Mouse (Mus musculus): ENCODE data around the gene Apon. TPM values are rescaled to one million over a fixed set of nuclear protein-coding genes. Genes with fewer than 3 reads are reported as not detected.

Apon gene
- polyA plus RNA-seq, 1 experiment from 2014 or later = 42.4 TPM

DNA sequence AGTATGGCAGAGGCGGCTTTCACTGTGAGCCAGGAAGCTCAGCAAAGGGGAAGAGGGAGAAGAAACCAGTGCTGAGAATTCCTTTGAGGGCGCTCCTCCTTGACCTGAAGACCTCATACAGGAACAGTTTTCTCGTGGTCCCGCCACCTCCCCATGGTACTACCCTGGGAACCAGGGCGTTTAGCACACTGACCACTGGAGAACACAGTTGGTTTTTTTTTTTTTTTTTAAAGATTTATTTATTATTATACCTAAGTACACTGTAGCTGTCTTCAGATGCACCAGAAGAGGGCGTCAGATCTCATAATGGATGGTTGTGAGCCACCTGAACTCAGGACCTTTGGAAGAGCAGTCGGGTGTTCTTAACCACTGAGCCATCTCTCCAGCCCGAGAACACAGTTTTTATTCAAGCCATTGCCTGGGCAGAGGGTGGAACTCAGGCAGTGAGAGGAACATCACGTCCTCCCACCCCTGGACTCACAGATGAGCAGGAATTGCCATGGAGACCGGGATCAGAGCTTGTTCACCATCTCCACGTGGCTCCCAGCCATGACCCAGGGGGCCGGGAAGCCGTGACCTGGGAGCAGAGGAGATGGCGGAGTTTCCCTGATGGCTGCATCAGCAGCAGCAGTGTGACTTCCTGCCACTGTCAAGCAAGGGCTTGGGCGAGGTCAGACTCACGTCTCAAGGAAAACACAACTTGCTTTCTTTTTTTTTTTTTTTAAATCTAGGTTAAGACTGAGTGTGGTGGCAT lies 32.2 kb upstream of the Apon start:
- no peak for TF ChIP-seq EP300 (IDR thresholded peaks at IDR 0.05; ENCODE audit: low read depth)
- TF ChIP-seq CTCF (IDR thresholded peaks at IDR 0.05; ENCODE audit: low read depth) = no peak
- Histone ChIP-seq H3K4me3 (ENCODE audit: low read depth, low read length) (no peak overlapping the region), H3K27me3 (ENCODE audit: insufficient read depth, low read length) (no peaks in the 10 kb centered on the region), H3K36me3 (replicated peaks; ENCODE audit: insufficient read depth, low read length) (no peaks in the 10 kb centered on the region), H3K4me1 (ENCODE audit: insufficient read depth) (peaks cover 6% of the 10 kb centered on the region), H3K4me2 (ENCODE audit: low read depth, low read length) (no peak overlapping the region), H3K9me3 (ENCODE audit: low read length) (no peaks in the 10 kb centered on the region), H3K27ac (ENCODE audit: low read depth) (no peak overlapping the region), H3K9ac (replicated peaks) (no peak overlapping the region)
- ATAC-seq (no peak), DNase-seq (no peak)
- 55% methylated on average over 16 of the region's 16 CpGs for WGBS (ENCODE audit: insufficient replicate concordance)

GRCm38 (mm10) chr10:128225064-128225463 lies 28.8 kb upstream of the Apon start:
- Histone ChIP-seq H3K4me2 (ENCODE audit: low read depth, low read length) (no peak overlapping the region), H3K36me3 (replicated peaks; ENCODE audit: insufficient read depth, low read length) (no peaks in the 10 kb centered on the region), H3K27ac (ENCODE audit: low read depth) (no peak overlapping the region), H3K9ac (replicated peaks) (no peak overlapping the region), H3K4me1 (ENCODE audit: insufficient read depth) (peaks cover 2% of the 10 kb centered on the region; the same call in 1 of the 2 replicates), H3K9me3 (ENCODE audit: low read length) (no peaks in the 10 kb centered on the region), H3K4me3 (ENCODE audit: low read depth, low read length) (no peak overlapping the region), H3K27me3 (ENCODE audit: insufficient read depth, low read length) (no peaks in the 10 kb centered on the region)
- ATAC-seq = no peak
- TF ChIP-seq CTCF (IDR thresholded peaks at IDR 0.05; ENCODE audit: low read depth) (no peak), EP300 (IDR thresholded peaks at IDR 0.05; ENCODE audit: low read depth) (no peak)
- DNase-seq = no peak
- WGBS (ENCODE audit: insufficient replicate concordance) = 63% methylated on average over 5 of the region's 5 CpGs

GRCm38 (mm10) chr10:128225538-128225937 lies 28.4 kb upstream of the Apon start, which contains the start of gene Mip:
Gene Mip, plus strand, starts transcription at chr10:128225838.
- H3K27me3 ChIP-seq (ENCODE audit: insufficient read depth, low read length) = no peaks in the 10 kb centered on the region
- TF ChIP-seq CTCF (IDR thresholded peaks at IDR 0.05; ENCODE audit: low read depth) (no peak), EP300 (IDR thresholded peaks at IDR 0.05; ENCODE audit: low read depth) (no peak)
- H3K9ac ChIP-seq (replicated peaks) = no peak within 1 kb of the TSS
- no peak within 1 kb of the TSS for H3K4me2 ChIP-seq (ENCODE audit: low read depth, low read length)
- ATAC-seq (no peak), DNase-seq (no peak)
- no peaks in the 10 kb centered on the region for H3K9me3 ChIP-seq (ENCODE audit: low read length)
- H3K4me1 ChIP-seq (ENCODE audit: insufficient read depth) = peaks cover 3% of the 10 kb centered on the region
- H3K27ac ChIP-seq (ENCODE audit: low read depth) = no peak within 1 kb of the TSS
- H3K4me3 ChIP-seq (ENCODE audit: low read depth, low read length) = no peak within 1 kb of the TSS
- 63% methylated on average over 4 of the region's 4 CpGs for WGBS (ENCODE audit: insufficient replicate concordance)
- H3K36me3 ChIP-seq (replicated peaks; ENCODE audit: insufficient read depth, low read length) = no peaks in the 10 kb centered on the region

DNA sequence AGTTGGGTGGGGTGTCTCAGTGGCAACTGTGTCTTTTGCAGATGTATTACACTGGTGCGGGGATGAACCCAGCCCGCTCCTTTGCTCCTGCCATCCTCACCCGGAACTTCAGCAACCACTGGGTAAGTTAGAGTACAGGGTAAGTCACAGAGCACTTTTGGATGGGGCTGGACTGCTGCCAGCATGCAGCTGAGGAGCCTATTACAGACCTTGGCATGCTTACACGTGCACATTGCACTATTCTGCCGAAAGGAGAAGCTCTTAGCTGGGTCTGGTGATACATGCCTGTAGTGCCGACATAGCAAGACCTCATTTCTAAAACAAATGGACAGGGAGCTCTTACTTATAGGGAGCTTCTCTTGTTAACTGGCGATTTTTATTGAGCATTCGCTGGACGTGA lies 26.3 kb upstream of the Apon start:
- TF ChIP-seq EP300 (IDR thresholded peaks at IDR 0.05; ENCODE audit: low read depth) = no peak
- no peak for TF ChIP-seq CTCF (IDR thresholded peaks at IDR 0.05; ENCODE audit: low read depth)
- no peak overlapping the region for H3K27ac ChIP-seq (ENCODE audit: low read depth)
- no peak overlapping the region for H3K4me3 ChIP-seq (ENCODE audit: low read depth, low read length)
- H3K9ac ChIP-seq (replicated peaks) = no peak overlapping the region
- no peaks in the 10 kb centered on the region for H3K9me3 ChIP-seq (ENCODE audit: low read length)
- no peak overlapping the region for H3K4me2 ChIP-seq (ENCODE audit: low read depth, low read length)
- ATAC-seq = no peak
- no peaks in the 10 kb centered on the region for H3K27me3 ChIP-seq (ENCODE audit: insufficient read depth, low read length)
- WGBS (ENCODE audit: insufficient replicate concordance) = 72% methylated on average over 9 of the region's 9 CpGs
- DNase-seq = no peak
- H3K4me1 ChIP-seq (ENCODE audit: insufficient read depth) = peaks cover 12% of the 10 kb centered on the region
- no peaks in the 10 kb centered on the region for H3K36me3 ChIP-seq (replicated peaks; ENCODE audit: insufficient read depth, low read length)

DNA sequence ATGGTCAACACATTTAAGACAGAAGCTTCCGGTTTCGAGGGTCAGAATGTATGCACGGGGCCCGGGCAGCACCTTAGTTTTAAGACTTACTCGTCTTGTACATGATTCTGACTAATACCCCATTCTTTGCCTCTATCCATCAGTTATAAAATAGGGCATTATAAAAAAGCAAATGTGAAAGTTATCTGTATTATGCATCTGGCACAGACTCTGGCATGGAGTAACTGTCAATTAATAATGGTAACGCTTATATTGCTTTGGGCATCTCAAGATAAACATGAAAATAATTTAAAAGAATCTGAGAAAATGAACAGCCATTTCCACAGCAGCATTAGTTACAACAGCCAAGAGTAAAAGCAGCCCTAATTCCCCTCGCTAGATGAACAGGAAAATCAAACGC lies 25.9 kb upstream of the Apon start:
- H3K4me3 ChIP-seq (ENCODE audit: low read depth, low read length) = no peak overlapping the region
- no peak for ATAC-seq
- no peaks in the 10 kb centered on the region for H3K9me3 ChIP-seq (ENCODE audit: low read length)
- no peaks in the 10 kb centered on the region for H3K36me3 ChIP-seq (replicated peaks; ENCODE audit: insufficient read depth, low read length)
- WGBS (ENCODE audit: insufficient replicate concordance) = 83% methylated on average over 8 of the region's 8 CpGs
- no peak overlapping the region for H3K9ac ChIP-seq (replicated peaks)
- no peak for DNase-seq
- TF ChIP-seq CTCF (IDR thresholded peaks at IDR 0.05; ENCODE audit: low read depth) (no peak), EP300 (IDR thresholded peaks at IDR 0.05; ENCODE audit: low read depth) (peak; percentile 71)
- H3K4me1 ChIP-seq (ENCODE audit: insufficient read depth) = peaks cover 12% of the 10 kb centered on the region
- H3K4me2 ChIP-seq (ENCODE audit: low read depth, low read length) = no peak overlapping the region
- H3K27me3 ChIP-seq (ENCODE audit: insufficient read depth, low read length) = no peaks in the 10 kb centered on the region
- no peak overlapping the region for H3K27ac ChIP-seq (ENCODE audit: low read depth)

DNA sequence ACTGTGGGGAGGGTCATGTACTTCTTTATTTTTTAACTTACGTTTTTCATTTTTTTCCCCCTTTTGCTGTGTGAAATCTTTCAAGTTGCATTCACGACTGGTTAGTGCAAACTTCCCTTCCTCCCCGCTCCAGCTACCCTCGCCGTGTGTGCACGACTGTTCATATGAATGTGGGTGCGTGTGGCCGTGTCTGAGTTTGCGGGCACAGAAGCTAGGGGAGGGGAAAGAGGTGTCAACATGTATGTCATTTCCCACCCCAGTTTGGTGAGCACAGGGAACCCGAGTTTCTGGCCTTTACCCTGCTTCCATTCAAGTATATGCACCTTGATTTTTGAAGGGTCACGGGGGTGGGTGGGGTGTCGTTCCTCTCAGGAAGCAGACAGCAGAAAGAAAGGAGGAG lies 23.3 kb upstream of the Apon start:
- H3K36me3 ChIP-seq (replicated peaks; ENCODE audit: insufficient read depth, low read length) = no peaks in the 10 kb centered on the region
- H3K9me3 ChIP-seq (ENCODE audit: low read length) = no peaks in the 10 kb centered on the region
- peak overlapping the region; percentile 83; the same call in 1 of the 2 replicates for H3K9ac ChIP-seq (replicated peaks)
- no peak for ATAC-seq
- peaks cover 12% of the 10 kb centered on the region for H3K4me1 ChIP-seq (ENCODE audit: insufficient read depth)
- peak overlapping the region; percentile 70; the same call in 1 of the 2 replicates for H3K4me3 ChIP-seq (ENCODE audit: low read depth, low read length)
- no peaks in the 10 kb centered on the region for H3K27me3 ChIP-seq (ENCODE audit: insufficient read depth, low read length)
- DNase-seq = no peak
- peak overlapping the region; percentile 84 for H3K4me2 ChIP-seq (ENCODE audit: low read depth, low read length)
- WGBS (ENCODE audit: insufficient replicate concordance) = 51% methylated on average over 12 of the region's 12 CpGs
- TF ChIP-seq CTCF (IDR thresholded peaks at IDR 0.05; ENCODE audit: low read depth) (no peak), EP300 (IDR thresholded peaks at IDR 0.05; ENCODE audit: low read depth) (no peak)
- peak overlapping the region; percentile 93 for H3K27ac ChIP-seq (ENCODE audit: low read depth)

All from liver, postnatal 0 days (tissue).